Mouse (Mus musculus): ENCODE measurements around the gene Tns4. TPM values are rescaled to one million over a fixed set of nuclear protein-coding genes. Genes with fewer than 3 reads are reported as not detected.

Tns4 gene
- polyA plus RNA-seq (2016; fragmentation: Nextera tagmentation; extraction: Ambion mirVana), result 0.36 TPM in 2 replicates

GRCm38 (mm10) chr11:99089077-99089601 is at the start of gene Tns4:
TSS of gene Tns4 (minus strand) at chr11:99089306.
- 60% methylated on average over 14 of the region's 14 CpGs for WGBS
- Histone ChIP-seq H3K36me3 (no peaks in the 10 kb centered on the region), H3K4me1 (peaks cover 26% of the 10 kb centered on the region), H3K9me3 (no peaks in the 10 kb centered on the region), H3K27ac (0 out of 2 replicates have a peak within 1 kb of the TSS, but pooled peaks have one; percentile 6), H3K4me3 (no peak within 1 kb of the TSS), H3K27me3 (ENCODE audit: insufficient read depth, poor library complexity, severe bottlenecking) (peaks cover 12% of the 10 kb centered on the region; the same call in 1 of the 2 replicates)
- DNase-seq (ENCODE audit: low spot score), result no peak

- no peak for DNase-seq (ENCODE audit: low spot score)
- Histone ChIP-seq H3K4me1 (peaks cover 45% of the 10 kb centered on the region), H3K9me3 (no peaks in the 10 kb centered on the region), H3K36me3 (no peaks in the 10 kb centered on the region), H3K27me3 (ENCODE audit: insufficient read depth, poor library complexity, severe bottlenecking) (no peaks in the 10 kb centered on the region), H3K27ac (no peak overlapping the region), H3K4me3 (no peak overlapping the region)
- 58% methylated on average over 4 of the region's 4 CpGs for WGBS
Observed at GRCm38 (mm10) chr11:99137385-99137784, 48.3 kb upstream of the Tns4 start.

- WGBS, result 65% methylated on average over 4 of the region's 4 CpGs
- Histone ChIP-seq H3K4me3 (no peak overlapping the region), H3K9me3 (no peaks in the 10 kb centered on the region), H3K4me1 (peaks cover 46% of the 10 kb centered on the region), H3K36me3 (no peaks in the 10 kb centered on the region), H3K27me3 (ENCODE audit: insufficient read depth, poor library complexity, severe bottlenecking) (no peaks in the 10 kb centered on the region), H3K27ac (peak overlapping the region; percentile 62)
- no peak for DNase-seq (ENCODE audit: low spot score)
Observed at GRCm38 (mm10) chr11:99136961-99137360, 47.9 kb upstream of the Tns4 start.

- Histone ChIP-seq H3K27me3 (ENCODE audit: insufficient read depth, poor library complexity, severe bottlenecking) (no peaks in the 10 kb centered on the region), H3K27ac (peak overlapping the region; percentile 62), H3K36me3 (no peaks in the 10 kb centered on the region), H3K4me1 (peaks cover 48% of the 10 kb centered on the region), H3K9me3 (no peaks in the 10 kb centered on the region), H3K4me3 (no peak overlapping the region)
- 48% methylated on average over 3 of the region's 3 CpGs for WGBS
- no peak for DNase-seq (ENCODE audit: low spot score)
Observed at GRCm38 (mm10) chr11:99136361-99136760, 47.3 kb upstream of the Tns4 start.

- peaks cover 61% of the 10 kb centered on the region for H3K4me1 ChIP-seq
- peak overlapping the region; percentile 81 for H3K27ac ChIP-seq
- H3K4me3 ChIP-seq, result no peak overlapping the region
- DNase-seq (ENCODE audit: low spot score), result no peak
- WGBS, result 63% methylated on average over 8 of the region's 8 CpGs
- no peaks in the 10 kb centered on the region for H3K9me3 ChIP-seq
- no peaks in the 10 kb centered on the region for H3K36me3 ChIP-seq
- H3K27me3 ChIP-seq (ENCODE audit: insufficient read depth, poor library complexity, severe bottlenecking), result no peaks in the 10 kb centered on the region
Observed at GRCm38 (mm10) chr11:99135047-99135440, 45.9 kb upstream of the Tns4 start.

- no peak for DNase-seq (ENCODE audit: low spot score)
- H3K9me3 ChIP-seq, result no peaks in the 10 kb centered on the region
- peaks cover 65% of the 10 kb centered on the region for H3K4me1 ChIP-seq
- H3K4me3 ChIP-seq, result no peak overlapping the region
- no peaks in the 10 kb centered on the region for H3K27me3 ChIP-seq (ENCODE audit: insufficient read depth, poor library complexity, severe bottlenecking)
- WGBS, result 48% methylated on average over 15 of the region's 15 CpGs
- H3K27ac ChIP-seq, result peak overlapping the region; percentile 81
- H3K36me3 ChIP-seq, result no peaks in the 10 kb centered on the region
Observed at GRCm38 (mm10) chr11:99134266-99135046, 45.4 kb upstream of the Tns4 start.

GRCm38 (mm10) chr11:99133285-99133897 is 44.3 kb upstream of the Tns4 start:
- Histone ChIP-seq H3K27ac (peak overlapping the region; percentile 81), H3K4me1 (peaks cover 70% of the 10 kb centered on the region)

GRCm38 (mm10) chr11:99132091-99132730 is 43.1 kb upstream of the Tns4 start:
- peaks cover 81% of the 10 kb centered on the region for H3K4me1 ChIP-seq
- DNase-seq (ENCODE audit: low spot score), result peak; percentile 89
- no peaks in the 10 kb centered on the region for H3K9me3 ChIP-seq
- WGBS, result 2% methylated on average over 11 of the region's 11 CpGs
- H3K36me3 ChIP-seq, result no peaks in the 10 kb centered on the region
- no peaks in the 10 kb centered on the region for H3K27me3 ChIP-seq (ENCODE audit: insufficient read depth, poor library complexity, severe bottlenecking)
- peak overlapping the region; percentile 81 for H3K27ac ChIP-seq
- H3K4me3 ChIP-seq, result peak overlapping the region; percentile 50

More at GRCm38 (mm10) chr11:99133285-99133897, 44.3 kb upstream of the Tns4 start:
- Histone ChIP-seq H3K4me3 (no peak overlapping the region), H3K27me3 (ENCODE audit: insufficient read depth, poor library complexity, severe bottlenecking) (no peaks in the 10 kb centered on the region), H3K9me3 (no peaks in the 10 kb centered on the region), H3K36me3 (no peaks in the 10 kb centered on the region)
- no peak for DNase-seq (ENCODE audit: low spot score)
- WGBS, result 31% methylated on average over 5 of the region's 5 CpGs

GRCm38 (mm10) chr11:99131463-99131840 is 42.3 kb upstream of the Tns4 start:
- Histone ChIP-seq H3K4me3 (peak overlapping the region; percentile 50), H3K36me3 (no peaks in the 10 kb centered on the region), H3K27me3 (ENCODE audit: insufficient read depth, poor library complexity, severe bottlenecking) (no peaks in the 10 kb centered on the region), H3K4me1 (peaks cover 83% of the 10 kb centered on the region), H3K9me3 (no peaks in the 10 kb centered on the region), H3K27ac (peak overlapping the region; percentile 81)
- WGBS, result 16% methylated on average over 12 of the region's 12 CpGs
- DNase-seq (ENCODE audit: low spot score), result no peak

- 35% methylated on average over 5 of the region's 5 CpGs for WGBS
- no peak for DNase-seq (ENCODE audit: low spot score)
- Histone ChIP-seq H3K27ac (peak overlapping the region; percentile 81), H3K4me3 (peak overlapping the region; percentile 50; the same call in 1 of the 2 replicates), H3K27me3 (ENCODE audit: insufficient read depth, poor library complexity, severe bottlenecking) (no peaks in the 10 kb centered on the region), H3K36me3 (no peaks in the 10 kb centered on the region), H3K4me1 (peaks cover 85% of the 10 kb centered on the region), H3K9me3 (no peaks in the 10 kb centered on the region)
Observed at GRCm38 (mm10) chr11:99130736-99131462, 41.8 kb upstream of the Tns4 start.

GRCm38 (mm10) chr11:99129287-99129686 is 40.2 kb upstream of the Tns4 start:
- WGBS, result 39% methylated on average over 2 of the region's 2 CpGs
- H3K4me3 ChIP-seq, result no peak overlapping the region
- H3K4me1 ChIP-seq, result peaks cover 90% of the 10 kb centered on the region
- peak overlapping the region; percentile 52; the same call in 1 of the 2 replicates for H3K27ac ChIP-seq
- no peaks in the 10 kb centered on the region for H3K27me3 ChIP-seq (ENCODE audit: insufficient read depth, poor library complexity, severe bottlenecking)
- H3K36me3 ChIP-seq, result no peaks in the 10 kb centered on the region
- H3K9me3 ChIP-seq, result no peaks in the 10 kb centered on the region
- DNase-seq (ENCODE audit: low spot score), result no peak
